Mouse (Mus musculus) CH12.LX (cell line): ENCODE results near the gene Mgat3. TPM values are rescaled to one million over a fixed set of nuclear protein-coding genes. Genes with fewer than 3 reads are reported as not detected.

Experiments
- DNase-seq: peaks from one replicate; pipeline ENCODE4 v3.0.0-alpha.2; 2013; ENCODE audit errors: extremely low read depth
- H3K27ac ChIP-seq: 2 replicates; pipeline ENCODE4 v1.5.1; 2012; ENCODE audit warnings: low read depth, mild to moderate bottlenecking, control low read depth, moderate library complexity; ENCODE audit not compliant: insufficient read depth
- H3K27me3 ChIP-seq: replicated peaks from 2 replicates; pipeline ENCODE3; 2012; ENCODE audit warnings: inconsistent platforms
- H3K36me3 ChIP-seq, 2 experiments: replicated peaks in 1 of 2; 2 replicates each; pipeline versions ENCODE3 to v1.6.1; 2012; ENCODE audit warnings: inconsistent platforms in 1 of 2, low read length in 1 of 2, mild to moderate bottlenecking in 1 of 2, mixed read lengths in 1 of 2, moderate library complexity in 1 of 2; ENCODE audit not compliant: control insufficient read depth in 1 of 2, insufficient read depth in 1 of 2
- H3K4me1 ChIP-seq, 2 experiments: 2 replicates each; pipeline ENCODE4 v1.6.1; 2012; ENCODE audit warnings: inconsistent platforms in 1 of 2, moderate library complexity in 1 of 2; ENCODE audit not compliant: insufficient read depth in 2 of 2, control insufficient read depth in 1 of 2
- H3K4me2 ChIP-seq: 2 replicates; pipeline ENCODE4 v1.6.1; 2012; ENCODE audit warnings: low read depth, mild to moderate bottlenecking, control low read depth; ENCODE audit not compliant: poor library complexity, insufficient read depth, severe bottlenecking
- H3K4me3 ChIP-seq, 3 experiments: fragments of 150-350 bp in 1 of 3; sonication (generic) in 1 of 3; replicated peaks in 1 of 3; 2 replicates each; pipeline versions ENCODE3 to v1.5.1; 2011 to 2012; ENCODE audit warnings: low read depth in 2 of 3, low read length in 2 of 3, mild to moderate bottlenecking in 2 of 3, moderate library complexity in 2 of 3, control low read depth in 1 of 3, improper control_type of control experiment in 1 of 3, inconsistent platforms in 1 of 3, mixed read lengths in 1 of 3; ENCODE audit not compliant: poor library complexity in 1 of 3
- H3K79me2 ChIP-seq: replicated peaks from 2 replicates; pipeline ENCODE4 v1.6.1; 2012; ENCODE audit warnings: mild to moderate bottlenecking, moderate library complexity; ENCODE audit not compliant: control insufficient read depth, poor library complexity, insufficient read depth, severe bottlenecking; ENCODE audit errors: extremely low read depth
- H3K9ac ChIP-seq: 2 replicates; pipeline ENCODE4 v1.6.1; 2012; ENCODE audit warnings: low read depth, mild to moderate bottlenecking, control low read depth, moderate library complexity; ENCODE audit not compliant: insufficient read depth
- H3K9me3 ChIP-seq: replicated peaks from 2 replicates; pipeline ENCODE3; 2012; ENCODE audit warnings: low read length, inconsistent platforms, mixed read lengths
- CHD1 ChIP-seq: IDR thresholded peaks from 2 replicates; pipeline ENCODE4 v1.6.1; 2012; ENCODE audit warnings: low read depth, low read length, improper control_type of control experiment, inconsistent platforms
- CHD2 ChIP-seq: IDR thresholded peaks from 2 replicates; pipeline ENCODE4 v1.6.1; 2011; ENCODE audit warnings: low read length, improper control_type of control experiment
- CTCF ChIP-seq, 2 experiments: IDR thresholded peaks in 1 of 2; conservative IDR thresholded peaks in 1 of 2; 2 replicates each; pipeline ENCODE4 v1.5.1; 2011 to 2012; ENCODE audit warnings: low read depth in 2 of 2, low read length in 2 of 2, improper control_type of control experiment in 1 of 2, inconsistent platforms in 1 of 2, mild to moderate bottlenecking in 1 of 2, moderate library complexity in 1 of 2
- ETS1 ChIP-seq: conservative IDR thresholded peaks from 2 replicates; pipeline ENCODE4 v1.6.1; 2012; ENCODE audit warnings: low read depth, mild to moderate bottlenecking, inconsistent platforms, low read length, improper control_type of control experiment, moderate library complexity
- GABPA ChIP-seq: IDR thresholded peaks from 2 replicates; pipeline ENCODE4 v1.6.1; 2012; ENCODE audit warnings: low read depth, low read length, improper control_type of control experiment, inconsistent platforms; ENCODE audit not compliant: insufficient replicate concordance
- HCFC1 ChIP-seq: IDR thresholded peaks from 2 replicates; pipeline ENCODE4 v1.6.1; 2012; ENCODE audit warnings: low read depth, mild to moderate bottlenecking, inconsistent platforms, low read length, improper control_type of control experiment
- JUN ChIP-seq: IDR thresholded peaks from 2 replicates; pipeline ENCODE4 v1.6.1; 2011; ENCODE audit warnings: low read depth, mild to moderate bottlenecking, low read length, improper control_type of control experiment, moderate library complexity; ENCODE audit not compliant: insufficient read depth
- JUND ChIP-seq: conservative IDR thresholded peaks from 2 replicates; pipeline ENCODE4 v1.6.1; 2011; ENCODE audit warnings: low read depth, low read length, improper control_type of control experiment
- KAT2A ChIP-seq: IDR thresholded peaks from 2 replicates; pipeline ENCODE4 v1.6.1; 2012; ENCODE audit warnings: low read length, improper control_type of control experiment, inconsistent platforms; ENCODE audit not compliant: insufficient replicate concordance
- MAX ChIP-seq: IDR thresholded peaks from 2 replicates; pipeline ENCODE4 v1.6.1; 2011; ENCODE audit warnings: low read length, improper control_type of control experiment
- MAZ ChIP-seq: IDR thresholded peaks from 2 replicates; pipeline ENCODE4 v1.6.1; 2012; ENCODE audit warnings: low read depth, mild to moderate bottlenecking, inconsistent platforms, low read length, improper control_type of control experiment, moderate library complexity
- MEF2A ChIP-seq: IDR thresholded peaks from 2 replicates; pipeline ENCODE4 v1.6.1; 2014; ENCODE audit warnings: low read depth, mild to moderate bottlenecking, inconsistent platforms, low read length, improper control_type of control experiment, borderline replicate concordance
- MYC ChIP-seq: IDR thresholded peaks from 2 replicates; pipeline ENCODE4 v1.6.1; 2011; ENCODE audit warnings: low read depth, mild to moderate bottlenecking, improper control_type of control experiment, low read length
- NELFE ChIP-seq: IDR thresholded peaks from 2 replicates; pipeline ENCODE4 v1.6.1; 2011; ENCODE audit warnings: low read depth, low read length, improper control_type of control experiment
- NRF1 ChIP-seq: IDR thresholded peaks from 2 replicates; pipeline ENCODE4 v1.6.1; 2014; ENCODE audit warnings: low read depth, mild to moderate bottlenecking, inconsistent platforms, low read length, improper control_type of control experiment, moderate library complexity
- PAX5 ChIP-seq: IDR thresholded peaks from 2 replicates; pipeline ENCODE4 v1.6.1; 2012; ENCODE audit warnings: low read length, inconsistent platforms, mixed read lengths
- POLR2AphosphoS2 ChIP-seq: IDR thresholded peaks from 2 replicates; pipeline ENCODE4 v1.6.1; 2011; ENCODE audit warnings: low read depth, low read length, improper control_type of control experiment
- RAD21 ChIP-seq: IDR thresholded peaks from 2 replicates; pipeline ENCODE4 v1.6.1; 2011; ENCODE audit warnings: low read depth, mild to moderate bottlenecking, low read length, improper control_type of control experiment, moderate library complexity
- SIN3A ChIP-seq: IDR thresholded peaks from 2 replicates; pipeline ENCODE4 v1.6.1; 2012; ENCODE audit warnings: low read length, improper control_type of control experiment, inconsistent platforms
- SMC3 ChIP-seq: IDR thresholded peaks from 2 replicates; pipeline ENCODE4 v1.6.1; 2011; ENCODE audit warnings: low read depth, low read length, improper control_type of control experiment
- UBTF ChIP-seq: IDR thresholded peaks from 2 replicates; pipeline ENCODE4 v1.6.1; 2012; ENCODE audit warnings: low read depth, mild to moderate bottlenecking, inconsistent platforms, low read length, improper control_type of control experiment, moderate library complexity
- USF1 ChIP-seq: IDR thresholded peaks from 2 replicates; pipeline ENCODE4 v1.6.1; 2014; ENCODE audit warnings: low read depth, mild to moderate bottlenecking, inconsistent platforms, low read length, improper control_type of control experiment
- USF2 ChIP-seq: conservative IDR thresholded peaks from 2 replicates; pipeline ENCODE4 v1.6.1; 2011; ENCODE audit warnings: low read depth, low read length, improper control_type of control experiment
- ZC3H11A ChIP-seq: IDR thresholded peaks from 2 replicates; pipeline ENCODE4 v1.6.1; 2012; ENCODE audit warnings: low read depth, mild to moderate bottlenecking, inconsistent platforms, low read length, improper control_type of control experiment
- ZNF384 ChIP-seq: IDR thresholded peaks from 2 replicates; pipeline ENCODE4 v1.6.1; 2012; ENCODE audit warnings: low read depth, low read length, improper control_type of control experiment, inconsistent platforms
- dilution Hi-C: fragments of 300-500 bp; cut with MboI; formaldehyde crosslinking; loops from 2 replicates; pipeline ENCODE4 v1.14.3; 2020; ENCODE audit warnings: low sequenced_read_pairs; ENCODE audit not compliant: extremely low pct_unique_long_range_greater_than_20kb, extremely low pct_ligation_motif_present
- in situ Hi-C: fragments of 300-500 bp; cut with MboI; formaldehyde crosslinking; loops from 3 replicates; pipeline ENCODE4 v1.14.3; 2019; ENCODE audit warnings: low sequenced_read_pairs, low pct_ligation_motif_present, low pct_unique_long_range_greater_than_20kb, mixed read lengths
- polyA plus RNA-seq: library from polyadenylated mRNA; unstranded; fragments of >175 nt; gene quantifications from 2 replicates; pipeline ENCODE4 v1.2.1, GENCODE M21; 2012; ENCODE audit warnings: low read depth; ENCODE audit not compliant: insufficient read length
- total RNA-seq, 2 experiments: library from RNA; depleted of rRNA; stranded (reverse); fragments of 300-350 nt in 1 of 2; fragments of >200 nt in 1 of 2; gene quantifications; 2 replicates each; pipeline ENCODE4 v1.2.3; 2012 to 2014

Mgat3 gene
- total and polyA plus RNA-seq, 3 experiments = 0.09 to 0.36 (median 0.21) TPM

GRCm38 (mm10) chr15:80225208-80225607 is 51.7 kb downstream of the Mgat3 start:
- TF ChIP-seq MAX (no peak; the same call in 1 of the 2 replicates), USF1 (no peak), CHD2 (no peak), KAT2A (no peak), NELFE (peak; percentile 24; the same call in 1 of the 2 replicates), MYC (no peak), CTCF (conservative IDR thresholded peaks at IDR 0.05 in 1 of 2, IDR thresholded peaks at IDR 0.05 in 1 of 2; ENCODE audit: low read depth in 2 of 2, low read length in 2 of 2) (peak; percentile 85 to 96), ZC3H11A (peak; percentile 60), RAD21 (peak; percentile 92), SMC3 (peak; percentile 94), GABPA (no peak), USF2 (no peak)
- H3K27ac ChIP-seq = no peak overlapping the region
- 0 out of 2 replicates have a peak overlapping the region, but pooled peaks have one; percentile 8 for H3K4me2 ChIP-seq
- dilution Hi-C loops = no loop called here
- H3K9ac ChIP-seq = 0 out of 2 replicates have a peak overlapping the region, but pooled peaks have one; percentile 30
- no peak overlapping the region for H3K4me3 ChIP-seq
- H3K4me1 ChIP-seq = peaks cover 4 to 20% of the 10 kb centered on the region in 2 experiments; a peak in 2 of 4 replicates
- H3K27me3 ChIP-seq = no peaks in the 10 kb centered on the region
- in situ Hi-C loops = loop anchor here (10.0 kb wide), 1 partner anchor 130 kb away; the partner anchor contains the start of genes Rpl3 and Syngr1
- no peaks in the 10 kb centered on the region for H3K36me3 ChIP-seq
- H3K9me3 ChIP-seq = no peaks in the 10 kb centered on the region
- H3K79me2 ChIP-seq = no peaks in the 10 kb centered on the region
- DNase-seq = peak; percentile 79

- H3K27me3 ChIP-seq = no peaks in the 10 kb centered on the region
- dilution Hi-C loops = no loop called here
- no peak overlapping the region for H3K27ac ChIP-seq
- H3K79me2 ChIP-seq = no peaks in the 10 kb centered on the region
- H3K4me3 ChIP-seq = no peak overlapping the region
- no peak overlapping the region for H3K9ac ChIP-seq
- no peak overlapping the region for H3K4me2 ChIP-seq
- peaks cover 2 to 16% of the 10 kb centered on the region in 2 experiments; a peak in 2 of 4 replicates for H3K4me1 ChIP-seq
- in situ Hi-C loops = loop anchor here (10.0 kb wide), 1 partner anchor 131 kb away; the partner anchor contains the start of genes Rpl3 and Syngr1
- no peak for TF ChIP-seq MEF2A
- TF ChIP-seq MYC = peak; percentile 59; the same call in 1 of the 2 replicates
- no peak for TF ChIP-seq CHD1
- TF ChIP-seq JUN = no peak
- TF ChIP-seq HCFC1 = no peak
- no peak for TF ChIP-seq NRF1
- TF ChIP-seq MAZ = no peak
- no peak for TF ChIP-seq POLR2AphosphoS2
- TF ChIP-seq SMC3 = peak; percentile 42
- TF ChIP-seq SIN3A = no peak
- no peak for TF ChIP-seq UBTF
- no peak for TF ChIP-seq ZNF384
- TF ChIP-seq PAX5 = no peak
- TF ChIP-seq MAX = peak; percentile 9; the same call in 1 of the 2 replicates
- TF ChIP-seq CTCF (conservative IDR thresholded peaks at IDR 0.05 in 1 of 2, IDR thresholded peaks at IDR 0.05 in 1 of 2; ENCODE audit: low read depth in 2 of 2, low read length in 2 of 2) = peak; percentile 51 to 70; a peak in 3 of 4 replicates
- TF ChIP-seq JUND = no peak
- no peak for TF ChIP-seq USF1
- peak; percentile 42 for TF ChIP-seq RAD21
- TF ChIP-seq ETS1 = no peak
- DNase-seq = peak; percentile 67
- H3K9me3 ChIP-seq = no peaks in the 10 kb centered on the region
- no peaks in the 10 kb centered on the region for H3K36me3 ChIP-seq
Observed at GRCm38 (mm10) chr15:80225796-80226195, 52.3 kb downstream of the Mgat3 start.
